ENCODE assay signal across 18 mouse cellular contexts in the genomic region with DNA sequence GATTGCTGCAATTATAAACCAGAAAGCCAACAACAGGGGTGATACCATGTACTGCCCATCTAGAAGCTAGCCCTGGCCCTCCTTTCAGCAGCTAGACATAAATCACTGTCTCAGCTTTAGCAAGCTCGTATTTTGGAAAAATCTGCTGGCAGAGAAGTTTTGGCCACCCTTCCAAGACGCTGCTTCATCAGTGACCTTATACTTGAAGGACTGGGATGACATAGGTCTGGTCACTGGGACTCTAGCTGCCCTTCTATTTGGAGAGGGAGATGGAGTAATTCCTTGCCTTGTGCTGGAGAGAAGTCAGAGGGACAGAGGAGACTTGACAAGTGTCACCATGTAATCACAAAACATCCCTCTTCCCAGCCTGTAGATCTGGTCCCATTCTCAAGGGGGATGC. TPM values are rescaled to one million over a fixed set of nuclear protein-coding genes. Genes with fewer than 3 reads are reported as not detected.
"Had no signal": no experiment of that assay in that cellular context is flagged by ENCODE, and none has a peak within 500 bp of the region (broad histone marks: within the 10 kb centered on the region; RNA-seq: fewer than 3 reads in every experiment).

No protein-coding gene starts in this region.

- DNase-seq: heart, postnatal 10 days; heart, postnatal 14 days; heart, postnatal 36 days; heart, postnatal 4 days; kidney, adult 11 months; kidney, adult 18-20 months; kidney, adult 2 months; kidney, adult 8-10 months; kidney, adult 9 months; kidney, postnatal 10 days; kidney, postnatal 14 days; kidney, postnatal 25 days; kidney, postnatal 36 days; kidney, postnatal 4 days; layer of hippocampus, adult 9-11 months; layer of hippocampus, postnatal 36 days had no signal

RNA-seq across cellular contexts. Expression of a gene that starts 40.1 kb away (rescaled TPM):
- total RNA-seq: hematopoietic stem cell, adult 5-6 weeks had no signal
- polyA plus RNA-seq: inflammation-experienced regulatory T-cells, adult 6 months had no signal
